ENCODE assay signal across 9 mouse cellular contexts in the genomic region with DNA sequence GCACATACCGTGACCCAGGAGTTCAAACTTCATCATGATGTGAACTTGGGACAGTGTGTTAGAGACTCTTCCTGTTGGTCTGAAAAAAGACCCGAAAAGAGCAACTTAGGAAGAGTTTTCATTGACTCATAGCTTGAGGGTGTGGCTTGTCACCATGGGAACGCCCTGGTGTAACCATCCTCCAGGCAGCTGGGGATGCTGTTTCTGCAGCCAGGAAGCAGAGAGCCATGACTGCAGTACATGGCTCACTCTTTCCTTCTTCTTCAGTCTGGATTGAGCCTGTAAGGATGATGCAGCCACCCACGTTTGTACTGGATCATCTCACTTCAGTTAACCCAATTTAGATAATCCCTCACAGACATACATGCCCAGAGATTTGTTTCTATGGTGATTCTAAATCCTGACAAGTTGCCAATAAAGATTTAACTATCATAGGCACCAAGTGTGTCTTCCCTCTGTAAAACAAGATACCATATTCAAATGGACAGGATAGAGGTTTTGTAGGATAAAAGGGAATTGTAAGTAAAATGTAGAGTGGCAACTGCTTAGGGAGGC.
A peak's percentile ranks its signal among the peaks of the same experiment; 100 is the strongest.
DNase-seq lines count a peak whose midpoint lies in the region; ATAC-seq lines count a peak whose summit lies in the region.
"Had no signal": no experiment of that assay in that cellular context is flagged by ENCODE, and none has a peak within 500 bp of the region (broad histone marks: within the 10 kb centered on the region; RNA-seq: fewer than 3 reads in every experiment).

No protein-coding gene starts in this region.

- no peaks in the 10 kb centered on the region for H3K9me3 ChIP-seq in limb, embryonic 11.5 days (ENCODE audit: control insufficient read depth, low read length)

- H3K27me3 ChIP-seq in limb, embryonic 11.5 days (ENCODE audit: control insufficient read depth, insufficient read depth, low read length) = no peaks in the 10 kb centered on the region

- H3K9ac ChIP-seq in limb, embryonic 11.5 days (ENCODE audit: low read length) = no peak overlapping the region

- 73% methylated on average over 4 of the region's 4 CpGs for WGBS in limb, embryonic 11.5 days

- H3K4me3 ChIP-seq in limb, embryonic 11.5 days (ENCODE audit: low read depth, low read length) = no peak overlapping the region
- H3K4me3 ChIP-seq: erythroblast, embryonic 14.5 days had no signal

- no peak for ATAC-seq in limb, embryonic 11.5 days (ENCODE audit: insufficient number of reproducible peaks, low FRiP score, low TSS enrichment, low read depth)
- ATAC-seq in cerebellum, adult (ENCODE audit: insufficient number of reproducible peaks, low FRiP score, low TSS enrichment) = no peak

- peak; percentile 15 for DNase-seq in gastrocnemius, postnatal 10 days
- DNase-seq in gastrocnemius, postnatal 4 days (ENCODE audit: low spot score in 2 of 2) = no peak
- DNase-seq in urinary bladder, postnatal 25 days (ENCODE audit: low spot score) = peak; percentile 23
- DNase-seq in urinary bladder, postnatal 10 days (ENCODE audit: low spot score) = no peak
- peak; percentile 33 for DNase-seq in limb, embryonic 11.5 days (ENCODE audit: low spot score)
- no peak for DNase-seq in cerebellum, postnatal 4 days (ENCODE audit: low spot score in 2 of 2)
- DNase-seq in spleen, postnatal 4 days (ENCODE audit: low spot score in 2 of 2) = no peak

- no peak overlapping the region for H3K27ac ChIP-seq in limb, embryonic 11.5 days (replicated peaks; ENCODE audit: low read depth, low read length)

- no peaks in the 10 kb centered on the region for H3K36me3 ChIP-seq in limb, embryonic 11.5 days (ENCODE audit: control insufficient read depth, insufficient read depth, low read length)

- H3K4me1 ChIP-seq in limb, embryonic 11.5 days (ENCODE audit: control insufficient read depth, insufficient read depth, low read length) = no peaks in the 10 kb centered on the region

- no peak overlapping the region for H3K4me2 ChIP-seq in limb, embryonic 11.5 days (ENCODE audit: low read depth, severe bottlenecking)

Comparison
In these comparisons a context has a peak if more than half of its experiments do, and no peak if none do; other contexts are left out.
1. DNase-seq: peak in gastrocnemius, postnatal 10 days (single experiment), urinary bladder, postnatal 25 days (single experiment) and limb, embryonic 11.5 days (single experiment); none in gastrocnemius, postnatal 4 days (0 of 2), urinary bladder, postnatal 10 days (single experiment), cerebellum, postnatal 4 days (0 of 2) and spleen, postnatal 4 days (0 of 2).